Mouse (Mus musculus): ENCODE results near the gene Olfr374.

DNA sequence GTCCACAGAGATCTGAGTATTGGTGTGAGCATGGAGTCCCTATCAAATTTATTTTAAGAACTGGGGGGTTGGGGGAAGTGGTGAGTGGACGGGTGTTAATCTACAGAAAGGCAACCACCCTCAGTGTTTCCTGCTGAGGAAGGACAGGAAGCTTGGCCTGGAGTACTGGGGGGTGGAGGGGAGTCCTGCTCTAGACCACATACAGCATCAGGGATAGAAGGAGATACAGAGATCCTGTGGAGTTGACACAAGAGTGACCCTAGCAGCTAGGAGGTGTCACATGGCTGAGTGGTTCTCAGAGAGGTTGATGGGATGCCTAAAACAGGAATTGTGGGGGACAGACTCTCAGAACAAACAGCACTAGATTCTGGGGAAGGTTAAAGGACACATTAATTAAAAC, 26.7 kb downstream of the Olfr374 start:
- TF ChIP-seq CTCF (conservative IDR thresholded peaks at IDR 0.05; ENCODE audit: low read length) (no peak), POU5F1 (IDR thresholded peaks at IDR 0.05; ENCODE audit: borderline replicate concordance, low read length) (no peak)
